Mouse (Mus musculus) spleen, adult 18-20 months (tissue): Measurements from ENCODE around the gene 2810408A11Rik.

Source experiments
- DNase-seq, 2 experiments: peaks; one replicate each; pipeline ENCODE4 v3.0.0; 2022; ENCODE audit warnings: mixed read lengths in 2 of 2

Gene 2810408A11Rik

GRCm38 (mm10) chr11:69900471-69901405 is at the start of gene 2810408A11Rik, which contains the start of gene Neurl4:
TSS of gene 2810408A11Rik (minus strand) at chr11:69900987.
TSS of gene Neurl4 (plus strand) at chr11:69901072.
- peak; percentile 76 to 81 for DNase-seq

GRCm38 (mm10) chr11:69948763-69949150 is 48.0 kb upstream of the 2810408A11Rik start:
- peak; percentile 67 to 85 for DNase-seq

- DNase-seq: peak; percentile 74 to 80
These were observed 47.4 kb upstream of the 2810408A11Rik start, which contains the start of gene Slc2a4 for GRCm38 (mm10) chr11:69948066-69948762. TSS of gene Slc2a4 (minus strand) at chr11:69948188.

GRCm38 (mm10) chr11:69947337-69948065 is 46.7 kb upstream of the 2810408A11Rik start:
- DNase-seq: no peak

- no peak for DNase-seq
These were observed 45.5 kb upstream of the 2810408A11Rik start for GRCm38 (mm10) chr11:69945997-69946891.

GRCm38 (mm10) chr11:69945216-69945615 is 44.4 kb upstream of the 2810408A11Rik start:
- DNase-seq: no peak

GRCm38 (mm10) chr11:69940962-69941361 is 40.2 kb upstream of the 2810408A11Rik start:
- no peak for DNase-seq

GRCm38 (mm10) chr11:69939731-69940130 is 38.9 kb upstream of the 2810408A11Rik start:
- DNase-seq: no peak

- no peak for DNase-seq
These were observed 38.4 kb upstream of the 2810408A11Rik start for GRCm38 (mm10) chr11:69939181-69939580.

GRCm38 (mm10) chr11:69938401-69938979 is 37.7 kb upstream of the 2810408A11Rik start:
- no peak for DNase-seq

GRCm38 (mm10) chr11:69937834-69938233 is 37.0 kb upstream of the 2810408A11Rik start:
- DNase-seq: no peak

GRCm38 (mm10) chr11:69937385-69937784 is 36.6 kb upstream of the 2810408A11Rik start:
- DNase-seq: no peak

- DNase-seq: no peak
These were observed 36.0 kb upstream of the 2810408A11Rik start for GRCm38 (mm10) chr11:69936714-69937347.

- DNase-seq: no peak
These were observed 35.4 kb upstream of the 2810408A11Rik start for GRCm38 (mm10) chr11:69936156-69936555.

- DNase-seq: peak; percentile 81 to 87
These were observed 34.5 kb upstream of the 2810408A11Rik start, which contains the start of gene Ybx2 for GRCm38 (mm10) chr11:69935137-69935879. TSS of gene Ybx2 (plus strand) at chr11:69935796.

GRCm38 (mm10) chr11:69934681-69935080 is 33.9 kb upstream of the 2810408A11Rik start:
- DNase-seq: no peak

GRCm38 (mm10) chr11:69934169-69934568 is 33.4 kb upstream of the 2810408A11Rik start:
- peak; percentile 77 to 95 for DNase-seq

GRCm38 (mm10) chr11:69933066-69933465 is 32.3 kb upstream of the 2810408A11Rik start:
- no peak for DNase-seq

GRCm38 (mm10) chr11:69932254-69932653 is 31.5 kb upstream of the 2810408A11Rik start:
- no peak for DNase-seq

- no peak for DNase-seq
These were observed 31.0 kb upstream of the 2810408A11Rik start for GRCm38 (mm10) chr11:69931769-69932168.
